Mouse (Mus musculus) megakaryocyte, adult 5-6 weeks (primary cell): ENCODE data around the gene Git2. TPM values are rescaled to one million over a fixed set of nuclear protein-coding genes. Genes with fewer than 3 reads are reported as not detected.

Experiments
- ATAC-seq: 2 replicates; pipeline ENCODE4 v1.8.0; 2016; ENCODE audit warnings: mild to moderate bottlenecking, inconsistent platforms; ENCODE audit not compliant: poor library complexity, severe bottlenecking
- total RNA-seq, 2 experiments: library from RNA; stranded (forward) in 1 of 2; stranded (reverse) in 1 of 2; fragments of 153-499, 151-499 nt in 1 of 2; fragments of 221-1000, 200-1000 nt in 1 of 2; gene quantifications; 2 replicates each; pipeline versions ENCODE4 v1.2.3 to v1.2.4; 2015 to 2017

Git2 gene
- total RNA-seq, 2 experiments from 2014 or later: 87.1 to 97.0 TPM

- ATAC-seq: no peak; the same call in 1 of the 2 replicates
Observed at GRCm38 (mm10) chr5:114766686-114767085, 8.6 kb downstream of the Git2 start.

- ATAC-seq: no peak
Observed at GRCm38 (mm10) chr5:114764812-114765735, 10.2 kb downstream of the Git2 start.

- no peak for ATAC-seq
Observed at GRCm38 (mm10) chr5:114761980-114762379, 13.3 kb downstream of the Git2 start.

- ATAC-seq: no peak
Observed at GRCm38 (mm10) chr5:114759536-114760090, 15.7 kb downstream of the Git2 start.

GRCm38 (mm10) chr5:114753384-114753783 is 21.9 kb downstream of the Git2 start:
- ATAC-seq: no peak

GRCm38 (mm10) chr5:114752397-114752796 is 22.9 kb downstream of the Git2 start:
- no peak for ATAC-seq

GRCm38 (mm10) chr5:114750325-114750724 is 25.0 kb downstream of the Git2 start:
- ATAC-seq: no peak

- no peak; the same call in 1 of the 2 replicates for ATAC-seq
Observed at GRCm38 (mm10) chr5:114747521-114747920, 27.8 kb downstream of the Git2 start.

GRCm38 (mm10) chr5:114746886-114747285 is 28.4 kb downstream of the Git2 start:
- ATAC-seq: no peak

- no peak for ATAC-seq
Observed at GRCm38 (mm10) chr5:114745581-114745980, 29.7 kb downstream of the Git2 start.

GRCm38 (mm10) chr5:114743697-114744090 is 31.6 kb downstream of the Git2 start:
- no peak for ATAC-seq

GRCm38 (mm10) chr5:114742998-114743696 is 32.2 kb downstream of the Git2 start:
- no peak for ATAC-seq

- ATAC-seq: no peak
Observed at GRCm38 (mm10) chr5:114742572-114742971, 32.7 kb downstream of the Git2 start.

- ATAC-seq: no peak
Observed at GRCm38 (mm10) chr5:114740595-114740994, 34.7 kb downstream of the Git2 start.

GRCm38 (mm10) chr5:114738707-114739241 is 36.5 kb downstream of the Git2 start:
- no peak for ATAC-seq

- no peak for ATAC-seq
Observed at GRCm38 (mm10) chr5:114737090-114737887, 38.0 kb downstream of the Git2 start.

GRCm38 (mm10) chr5:114733606-114734005 is 41.7 kb downstream of the Git2 start:
- ATAC-seq: no peak

GRCm38 (mm10) chr5:114731969-114732368 is 43.3 kb downstream of the Git2 start:
- ATAC-seq: no peak

- no peak for ATAC-seq
Observed at GRCm38 (mm10) chr5:114731498-114731897, 43.8 kb downstream of the Git2 start.

- no peak for ATAC-seq
Observed at GRCm38 (mm10) chr5:114730129-114730528, 45.2 kb downstream of the Git2 start.
